Mouse (Mus musculus) liver, embryonic 14.5 days (tissue): ENCODE data around the gene Uhrf1bp1l.

ENCODE experiments used
- CTCF ChIP-seq: IDR thresholded peaks from 2 replicates; pipeline ENCODE4 v1.5.1; 2016; ENCODE audit warnings: antibody characterized with exemption, low read depth, control low read depth
- EP300 ChIP-seq: IDR thresholded peaks from 2 replicates; pipeline ENCODE4 v1.6.1; 2016; ENCODE audit warnings: antibody characterized with exemption, low read depth

- TF ChIP-seq EP300 (no peak), CTCF (no peak)
Measured at GRCm38 (mm10) chr10:89703042-89703441, 41.7 kb upstream of the Uhrf1bp1l start.
